Mouse (Mus musculus): ENCODE data around the gene Kcnk2. TPM values are rescaled to one million over a fixed set of nuclear protein-coding genes. Genes with fewer than 3 reads are reported as not detected.

Kcnk2 gene
- polyA plus RNA-seq, 1 experiment from 2014 or later = 12.6 TPM

- peak; percentile 27; the same call in 1 of the 2 replicates for ATAC-seq (ENCODE audit: low FRiP score, low read depth)
- H3K4me1 ChIP-seq = peaks cover 10% of the 10 kb centered on the region; the same call in 1 of the 2 replicates
- WGBS = 3% methylated on average over 30 of the region's 30 CpGs
- peak overlapping the region; percentile 70 for H3K4me3 ChIP-seq
- H3K36me3 ChIP-seq = no peaks in the 10 kb centered on the region
- no peaks in the 10 kb centered on the region for H3K9me3 ChIP-seq
- H3K27ac ChIP-seq (replicated peaks) = no peak overlapping the region
- H3K4me2 ChIP-seq (replicated peaks) = peak overlapping the region; percentile 95
- H3K27me3 ChIP-seq = peaks cover 29% of the 10 kb centered on the region
- peak overlapping the region; percentile 87 for H3K9ac ChIP-seq (replicated peaks)
Observed at GRCm38 (mm10) chr1:189342416-189343104, 59.5 kb downstream of the Kcnk2 start.

- ATAC-seq (ENCODE audit: low FRiP score, low read depth) = no peak
- Histone ChIP-seq H3K4me3 (no peak overlapping the region), H3K9ac (replicated peaks) (no peak overlapping the region), H3K4me2 (replicated peaks) (peak overlapping the region; percentile 95), H3K27me3 (peaks cover 29% of the 10 kb centered on the region), H3K4me1 (peaks cover 10% of the 10 kb centered on the region; the same call in 1 of the 2 replicates), H3K36me3 (0 out of 2 replicates have a peak, but pooled peaks cover 3% of the 10 kb centered on the region), H3K27ac (replicated peaks) (no peak overlapping the region), H3K9me3 (no peaks in the 10 kb centered on the region)
- 43% methylated on average over 4 of the region's 4 CpGs for WGBS
Observed at GRCm38 (mm10) chr1:189341381-189341917, 60.6 kb downstream of the Kcnk2 start.

- Histone ChIP-seq H3K9ac (replicated peaks) (no peak overlapping the region), H3K36me3 (no peaks in the 10 kb centered on the region)
- WGBS = 64% methylated on average over 2 of the region's 2 CpGs
Observed at GRCm38 (mm10) chr1:189315896-189316295, 86.2 kb downstream of the Kcnk2 start.

GRCm38 (mm10) chr1:189314495-189314894, 87.6 kb downstream of the Kcnk2 start:
- Histone ChIP-seq H3K4me3 (no peak overlapping the region), H3K4me1 (no peaks in the 10 kb centered on the region), H3K36me3 (no peaks in the 10 kb centered on the region), H3K9me3 (no peaks in the 10 kb centered on the region), H3K4me2 (replicated peaks) (no peak overlapping the region), H3K9ac (replicated peaks) (no peak overlapping the region), H3K27ac (replicated peaks) (no peak overlapping the region), H3K27me3 (no peaks in the 10 kb centered on the region)
- no peak for ATAC-seq (ENCODE audit: low FRiP score, low read depth)
- 78% methylated on average over 6 of the region's 6 CpGs for WGBS

More at GRCm38 (mm10) chr1:189315896-189316295, 86.2 kb downstream of the Kcnk2 start:
- no peak overlapping the region for H3K27ac ChIP-seq (replicated peaks)
- H3K9me3 ChIP-seq = no peaks in the 10 kb centered on the region
- H3K4me1 ChIP-seq = no peaks in the 10 kb centered on the region
- no peak overlapping the region for H3K4me2 ChIP-seq (replicated peaks)
- no peaks in the 10 kb centered on the region for H3K27me3 ChIP-seq
- no peak overlapping the region for H3K4me3 ChIP-seq
- ATAC-seq (ENCODE audit: low FRiP score, low read depth) = no peak

GRCm38 (mm10) chr1:189313750-189314149, 88.3 kb downstream of the Kcnk2 start:
- H3K27ac ChIP-seq (replicated peaks) = no peak overlapping the region

GRCm38 (mm10) chr1:189310145-189310544, 91.9 kb downstream of the Kcnk2 start:
- no peak for ATAC-seq (ENCODE audit: low FRiP score, low read depth)
- no peaks in the 10 kb centered on the region for H3K9me3 ChIP-seq
- no peak overlapping the region for H3K4me2 ChIP-seq (replicated peaks)
- no peak overlapping the region for H3K4me3 ChIP-seq
- H3K4me1 ChIP-seq = 0 out of 2 replicates have a peak, but pooled peaks cover 2% of the 10 kb centered on the region
- 81% methylated on average over 2 of the region's 2 CpGs for WGBS
- H3K9ac ChIP-seq (replicated peaks) = no peak overlapping the region
- no peak overlapping the region for H3K27ac ChIP-seq (replicated peaks)
- no peaks in the 10 kb centered on the region for H3K27me3 ChIP-seq
- H3K36me3 ChIP-seq = no peaks in the 10 kb centered on the region

More at GRCm38 (mm10) chr1:189313750-189314149, 88.3 kb downstream of the Kcnk2 start:
- Histone ChIP-seq H3K27me3 (no peaks in the 10 kb centered on the region), H3K9me3 (no peaks in the 10 kb centered on the region), H3K9ac (replicated peaks) (no peak overlapping the region), H3K4me2 (replicated peaks) (no peak overlapping the region), H3K36me3 (no peaks in the 10 kb centered on the region), H3K4me3 (no peak overlapping the region), H3K4me1 (no peaks in the 10 kb centered on the region)
- WGBS = 72% methylated on average over 7 of the region's 7 CpGs
- ATAC-seq (ENCODE audit: low FRiP score, low read depth) = no peak

GRCm38 (mm10) chr1:189304988-189305522, 97.0 kb downstream of the Kcnk2 start:
- no peak overlapping the region for H3K4me2 ChIP-seq (replicated peaks)
- no peaks in the 10 kb centered on the region for H3K27me3 ChIP-seq
- no peak overlapping the region for H3K4me3 ChIP-seq
- no peak overlapping the region for H3K27ac ChIP-seq (replicated peaks)
- 71% methylated on average over 8 of the region's 8 CpGs for WGBS
- no peaks in the 10 kb centered on the region for H3K36me3 ChIP-seq
- no peak overlapping the region for H3K9ac ChIP-seq (replicated peaks)
- H3K9me3 ChIP-seq = no peaks in the 10 kb centered on the region
- no peak for ATAC-seq (ENCODE audit: low FRiP score, low read depth)
- H3K4me1 ChIP-seq = 0 out of 2 replicates have a peak, but pooled peaks cover 4% of the 10 kb centered on the region

- 83% methylated on average over 3 of the region's 3 CpGs for WGBS
- 0 out of 2 replicates have a peak, but pooled peaks cover 4% of the 10 kb centered on the region for H3K4me1 ChIP-seq
- ATAC-seq (ENCODE audit: low FRiP score, low read depth) = no peak
- no peaks in the 10 kb centered on the region for H3K27me3 ChIP-seq
- no peaks in the 10 kb centered on the region for H3K36me3 ChIP-seq
- no peaks in the 10 kb centered on the region for H3K9me3 ChIP-seq
- no peak overlapping the region for H3K9ac ChIP-seq (replicated peaks)
- H3K4me2 ChIP-seq (replicated peaks) = no peak overlapping the region
- no peak overlapping the region for H3K4me3 ChIP-seq
- no peak overlapping the region for H3K27ac ChIP-seq (replicated peaks)
Observed at GRCm38 (mm10) chr1:189303001-189303400, 99.1 kb downstream of the Kcnk2 start.

- H3K27ac ChIP-seq (replicated peaks) = no peak overlapping the region
- H3K4me1 ChIP-seq = no peaks in the 10 kb centered on the region
- H3K9ac ChIP-seq (replicated peaks) = no peak overlapping the region
- no peaks in the 10 kb centered on the region for H3K27me3 ChIP-seq
- H3K4me3 ChIP-seq = no peak overlapping the region
- H3K4me2 ChIP-seq (replicated peaks) = no peak overlapping the region
- H3K9me3 ChIP-seq = no peaks in the 10 kb centered on the region
- H3K36me3 ChIP-seq = no peaks in the 10 kb centered on the region
- no peak for ATAC-seq (ENCODE audit: low FRiP score, low read depth)
- WGBS = 90% methylated on average over 12 of the region's 12 CpGs
Observed at GRCm38 (mm10) chr1:189293679-189294406, 108.2 kb downstream of the Kcnk2 start.

GRCm38 (mm10) chr1:189290885-189291284, 111.2 kb downstream of the Kcnk2 start:
- Histone ChIP-seq H3K9me3 (no peaks in the 10 kb centered on the region), H3K9ac (replicated peaks) (no peak overlapping the region), H3K4me3 (no peak overlapping the region), H3K36me3 (no peaks in the 10 kb centered on the region), H3K4me2 (replicated peaks) (no peak overlapping the region), H3K27ac (replicated peaks) (no peak overlapping the region), H3K27me3 (no peaks in the 10 kb centered on the region), H3K4me1 (no peaks in the 10 kb centered on the region)
- no peak for ATAC-seq (ENCODE audit: low FRiP score, low read depth)
- 64% methylated on average over 3 of the region's 3 CpGs for WGBS

- H3K9ac ChIP-seq (replicated peaks) = no peak overlapping the region
- H3K9me3 ChIP-seq = no peaks in the 10 kb centered on the region
- no peaks in the 10 kb centered on the region for H3K4me1 ChIP-seq
- ATAC-seq (ENCODE audit: low FRiP score, low read depth) = no peak
- H3K36me3 ChIP-seq = no peaks in the 10 kb centered on the region
- H3K27me3 ChIP-seq = no peaks in the 10 kb centered on the region
- H3K27ac ChIP-seq (replicated peaks) = no peak overlapping the region
- WGBS = 91% methylated on average over 8 of the region's 8 CpGs
- no peak overlapping the region for H3K4me2 ChIP-seq (replicated peaks)
- no peak overlapping the region for H3K4me3 ChIP-seq
Observed at GRCm38 (mm10) chr1:189288948-189289347, 113.1 kb downstream of the Kcnk2 start.

- Histone ChIP-seq H3K27me3 (no peaks in the 10 kb centered on the region), H3K9ac (replicated peaks) (no peak overlapping the region), H3K9me3 (no peaks in the 10 kb centered on the region), H3K27ac (replicated peaks) (no peak overlapping the region), H3K36me3 (no peaks in the 10 kb centered on the region), H3K4me1 (no peaks in the 10 kb centered on the region), H3K4me2 (replicated peaks) (no peak overlapping the region), H3K4me3 (no peak overlapping the region)
- no peak for ATAC-seq (ENCODE audit: low FRiP score, low read depth)
- 86% methylated on average over 2 of the region's 2 CpGs for WGBS
Observed at GRCm38 (mm10) chr1:189272281-189272680, 129.8 kb downstream of the Kcnk2 start.
